Mouse (Mus musculus) hindbrain, postnatal 0 days (tissue): ENCODE measurements at regions not wholly inside any gene's neighbourhood (a gene's known extent, or its start where the extent isn't known, plus 50 kb on each side); places are given as distances from the start of the nearest gene placed in this dataset.

Experiments used
- ATAC-seq: fragments of 200-750 bp; cut with Nextera tagmentation; 2 replicates; pipeline ENCODE4 v1.8.0; 2017; ENCODE audit warnings: mild to moderate bottlenecking, moderate TSS enrichment, moderate library complexity
- DNase-seq: peaks from one replicate; pipeline ENCODE4 v3.0.0-alpha.2; 2015; ENCODE audit warnings: low spot score
- H3K27ac ChIP-seq: fragments of 300-500 bp; sonication (generic); 2 replicates; pipeline ENCODE4 v1.5.1; 2014; ENCODE audit warnings: mild to moderate bottlenecking
- H3K27me3 ChIP-seq: fragments of 300-500 bp; sonication (generic); 2 replicates; pipeline ENCODE4 v1.6.1; 2014; ENCODE audit warnings: low read length, mixed read lengths; ENCODE audit not compliant: insufficient read depth
- H3K36me3 ChIP-seq: fragments of 300-500 bp; sonication (generic); 2 replicates; pipeline ENCODE4 v1.6.1; 2014; ENCODE audit warnings: low read length, mixed read lengths; ENCODE audit not compliant: insufficient read depth
- H3K4me1 ChIP-seq: fragments of 300-500 bp; sonication (generic); 2 replicates; pipeline ENCODE4 v1.6.1; 2014; ENCODE audit warnings: antibody characterized with exemption, low read length, mixed read lengths; ENCODE audit not compliant: insufficient read depth
- H3K4me2 ChIP-seq: fragments of 300-500 bp; sonication (generic); 2 replicates; pipeline ENCODE4 v1.6.1; 2014; ENCODE audit warnings: low read depth, mild to moderate bottlenecking, low read length, moderate library complexity, mixed read lengths
- H3K4me3 ChIP-seq: fragments of 300-500 bp; sonication (generic); 2 replicates; pipeline ENCODE4 v1.5.1; 2014; ENCODE audit warnings: low read length
- H3K9ac ChIP-seq: fragments of 300-500 bp; sonication (generic); replicated peaks from 2 replicates; pipeline ENCODE4 v1.6.1; 2014; ENCODE audit warnings: mild to moderate bottlenecking, low read length, moderate library complexity, mixed read lengths
- H3K9me3 ChIP-seq: fragments of 300-500 bp; sonication (generic); 2 replicates; pipeline ENCODE4 v1.6.1; 2016; ENCODE audit warnings: low read length, mixed read lengths
- CTCF ChIP-seq: IDR thresholded peaks from 2 replicates; pipeline ENCODE4 v1.5.1; 2016; ENCODE audit warnings: antibody characterized with exemption, control low read depth, low read depth
- WGBS: fragments of 180-500 bp; shearing (Covaris S2); extraction: QIAGEN DNeasy Blood & Tissue Kit; methylation state at CpG from one replicate; pipeline ENCODE4 v1.1.7; 2014; 5-methylcytosine and 5-hydroxymethylcytosine counted together

GRCm38 (mm10) chr16:85247301-85247700 is 73.7 kb upstream of the App start:
- no peak for TF ChIP-seq CTCF
- Histone ChIP-seq H3K4me2 (no peak overlapping the region), H3K4me1 (no peaks in the 10 kb centered on the region), H3K9ac (no peak overlapping the region), H3K27ac (no peak overlapping the region), H3K36me3 (no peaks in the 10 kb centered on the region), H3K9me3 (no peaks in the 10 kb centered on the region), H3K27me3 (no peaks in the 10 kb centered on the region), H3K4me3 (no peak overlapping the region)
- 76% methylated on average over 1 of the region's 1 CpGs for WGBS
- DNase-seq, result no peak
- no peak for ATAC-seq

- H3K36me3 ChIP-seq, result no peaks in the 10 kb centered on the region
- 86% methylated on average over 1 of the region's 1 CpGs for WGBS
Observed at GRCm38 (mm10) chr16:85233037-85233436, 59.5 kb upstream of the App start.

GRCm38 (mm10) chr16:85231908-85232467 is 58.4 kb upstream of the App start:
- H3K4me2 ChIP-seq, result no peak overlapping the region
- H3K36me3 ChIP-seq, result no peaks in the 10 kb centered on the region
- no peaks in the 10 kb centered on the region for H3K9me3 ChIP-seq
- H3K27me3 ChIP-seq, result no peaks in the 10 kb centered on the region
- DNase-seq, result no peak
- no peak overlapping the region for H3K27ac ChIP-seq
- no peak for TF ChIP-seq CTCF
- ATAC-seq, result no peak
- no peak overlapping the region for H3K4me3 ChIP-seq
- no peaks in the 10 kb centered on the region for H3K4me1 ChIP-seq
- H3K9ac ChIP-seq, result no peak overlapping the region
- 66% methylated on average over 6 of the region's 6 CpGs for WGBS

More at GRCm38 (mm10) chr16:85233037-85233436, 59.5 kb upstream of the App start:
- DNase-seq, result no peak
- no peak overlapping the region for H3K4me3 ChIP-seq
- no peak overlapping the region for H3K27ac ChIP-seq
- no peaks in the 10 kb centered on the region for H3K4me1 ChIP-seq
- ATAC-seq, result no peak
- H3K27me3 ChIP-seq, result no peaks in the 10 kb centered on the region
- no peak for TF ChIP-seq CTCF
- H3K4me2 ChIP-seq, result no peak overlapping the region
- no peaks in the 10 kb centered on the region for H3K9me3 ChIP-seq
- H3K9ac ChIP-seq, result no peak overlapping the region

GRCm38 (mm10) chr16:85231330-85231729 is 57.8 kb upstream of the App start:
- WGBS, result 66% methylated on average over 2 of the region's 2 CpGs
- no peak for ATAC-seq
- no peak overlapping the region for H3K4me2 ChIP-seq

GRCm38 (mm10) chr16:85224325-85224724 is 50.8 kb upstream of the App start:
- no peaks in the 10 kb centered on the region for H3K4me1 ChIP-seq
- H3K4me3 ChIP-seq, result no peak overlapping the region
- DNase-seq (no peak), ATAC-seq (no peak)
- no peaks in the 10 kb centered on the region for H3K9me3 ChIP-seq
- H3K27me3 ChIP-seq, result no peaks in the 10 kb centered on the region; the same call in 1 of the 2 replicates
- WGBS, result 76% methylated on average over 2 of the region's 2 CpGs
- no peak for TF ChIP-seq CTCF
- no peaks in the 10 kb centered on the region for H3K36me3 ChIP-seq
- H3K9ac ChIP-seq, result no peak overlapping the region
- no peak overlapping the region for H3K27ac ChIP-seq
- H3K4me2 ChIP-seq, result no peak overlapping the region

More at GRCm38 (mm10) chr16:85231330-85231729, 57.8 kb upstream of the App start:
- TF ChIP-seq CTCF, result no peak
- Histone ChIP-seq H3K4me1 (no peaks in the 10 kb centered on the region), H3K4me3 (no peak overlapping the region), H3K9me3 (no peaks in the 10 kb centered on the region), H3K9ac (no peak overlapping the region), H3K27me3 (no peaks in the 10 kb centered on the region), H3K36me3 (no peaks in the 10 kb centered on the region), H3K27ac (no peak overlapping the region)
- no peak for DNase-seq
